8 mouse cellular contexts compared by ENCODE assay signal in genomic region chrX:20617176-20617902, GRCm38 (mm10). TPM values are rescaled to one million over a fixed set of nuclear protein-coding genes. Genes with fewer than 3 reads are reported as not detected.
A peak's percentile ranks its signal among the peaks of the same experiment; 100 is the strongest.
DNase-seq lines count a peak whose midpoint lies in the region; ATAC-seq lines count a peak whose summit lies in the region.

Gene Rbm10, plus strand, starts transcription at chrX:20617503.
Gene Ndufb11, minus strand, starts transcription at chrX:20617619.

- H3K9ac ChIP-seq in kidney, embryonic 15.5 days, result peak within 1 kb of the TSS; percentile 67

- peak; percentile 95 for ATAC-seq in erythroblast, adult 5-6 weeks (replicated peaks; ENCODE audit: low FRiP score, poor library complexity, severe bottlenecking)
- ATAC-seq in kidney, embryonic 15.5 days (replicated peaks; ENCODE audit: low FRiP score), result peak; percentile 99
- peak; percentile 97 for ATAC-seq in monocyte, adult 5-6 weeks (replicated peaks; ENCODE audit: insufficient number of reproducible peaks, low FRiP score, low TSS enrichment, poor library complexity, severe bottlenecking)

- peak; percentile 77 to 80 for DNase-seq in B cell, adult 2 months
- DNase-seq in brain, adult 2 months (ENCODE audit: low read depth, low spot score), result peak; percentile 93
- DNase-seq in heart, embryonic 10.5 days (ENCODE audit: low spot score), result peak; percentile 93
- DNase-seq in liver, result peak; percentile 85
- peak; percentile 80 to 85 for DNase-seq in spleen, postnatal 4 days (ENCODE audit: low spot score in 2 of 2)

- peak within 1 kb of the TSS; percentile 90 for H3K27ac ChIP-seq in heart, embryonic 10.5 days
- peak within 1 kb of the TSS; percentile 95 for H3K27ac ChIP-seq in kidney, embryonic 15.5 days

- H3K27me3 ChIP-seq in heart, embryonic 10.5 days (ENCODE audit: insufficient read depth, poor library complexity, severe bottlenecking), result no peaks in the 10 kb centered on the region
- H3K27me3 ChIP-seq in kidney, embryonic 15.5 days, result no peaks in the 10 kb centered on the region

- H3K9me3 ChIP-seq in heart, embryonic 10.5 days, result no peaks in the 10 kb centered on the region
- H3K9me3 ChIP-seq in kidney, embryonic 15.5 days (replicated peaks), result no peaks in the 10 kb centered on the region

- H3K4me2 ChIP-seq in kidney, embryonic 15.5 days, result peak within 1 kb of the TSS; percentile 57

- WGBS in heart, embryonic 10.5 days, result 11% methylated on average over 49 of the region's 49 CpGs
- 12% methylated on average over 46 of the region's 49 CpGs for WGBS in kidney, embryonic 15.5 days

- H3K4me3 ChIP-seq in heart, embryonic 10.5 days, result peak within 1 kb of the TSS; percentile 70
- H3K4me3 ChIP-seq in kidney, embryonic 15.5 days (replicated peaks), result peak within 1 kb of the TSS; percentile 64

- H3K36me3 ChIP-seq in heart, embryonic 10.5 days, result peaks cover 19% of the 10 kb centered on the region
- H3K36me3 ChIP-seq in kidney, embryonic 15.5 days, result peaks cover 25% of the 10 kb centered on the region

- no peaks in the 10 kb centered on the region for H3K4me1 ChIP-seq in heart, embryonic 10.5 days
- H3K4me1 ChIP-seq in kidney, embryonic 15.5 days, result peaks cover 8% of the 10 kb centered on the region; the same call in 1 of the 2 replicates

RNA-seq across cellular contexts. Expression of gene Rbm10, which starts in this region (rescaled TPM):
- 14.0 and 14.2 TPM in 2 replicates for total RNA-seq in erythroblast, adult 5-6 weeks (2015; ENCODE audit: low replicate concordance)
- total RNA-seq in erythroblast, adult 5-6 weeks (2017; ENCODE audit: low replicate concordance), result 16.4 and 21.4 TPM in 2 replicates
- polyA plus RNA-seq in heart, embryonic 10.5 days (2016; fragmentation: Nextera tagmentation; extraction: Ambion mirVana), result 57.6 and 68.5 TPM in 2 replicates
- 71.5 and 77.9 TPM in 2 replicates for polyA plus RNA-seq in kidney, embryonic 15.5 days (2015; fragmentation: Nextera tagmentation; extraction: Ambion mirVana)
- total RNA-seq in monocyte, adult 5-6 weeks (2017), result 29.0 to 47.9 TPM (median 33.5 TPM) in 3 replicates

RNA-seq across cellular contexts. Expression of gene Ndufb11, which starts in this region (rescaled TPM):
- total RNA-seq in erythroblast, adult 5-6 weeks (2015; ENCODE audit: low replicate concordance), result 57.5 and 95.5 TPM in 2 replicates
- total RNA-seq in erythroblast, adult 5-6 weeks (2017; ENCODE audit: low replicate concordance), result 32.8 and 46.7 TPM in 2 replicates
- polyA plus RNA-seq in heart, embryonic 10.5 days (2016; fragmentation: Nextera tagmentation; extraction: Ambion mirVana), result 238 and 280 TPM in 2 replicates
- polyA plus RNA-seq in kidney, embryonic 15.5 days (2015; fragmentation: Nextera tagmentation; extraction: Ambion mirVana), result 251 and 258 TPM in 2 replicates
- 61.7 to 101 TPM (median 97.4 TPM) in 3 replicates for total RNA-seq in monocyte, adult 5-6 weeks (2017)

Comparison
In these comparisons a context has a peak if more than half of its experiments do, and no peak if none do; other contexts are left out.
1. Peak in every context shown above with its lines: DNase-seq, ATAC-seq, H3K4me3 ChIP-seq and H3K27ac ChIP-seq.